Mouse (Mus musculus): ENCODE results near the gene Usp16.

GRCm38 (mm10) chr16:87512331-87512730 is 57.8 kb downstream of the Usp16 start:
- no peak for TF ChIP-seq MAZ (IDR thresholded peaks at IDR 0.05; ENCODE audit: low read depth, low read length)
- no peak for TF ChIP-seq TCF12 (IDR thresholded peaks at IDR 0.05; ENCODE audit: low read depth, low read length)
- TF ChIP-seq CTCF (conservative IDR thresholded peaks at IDR 0.05 in 1 of 2, IDR thresholded peaks at IDR 0.05 in 1 of 2; ENCODE audit: low read depth in 2 of 2, low read length in 2 of 2), result no peak
- TF ChIP-seq SIN3A (IDR thresholded peaks at IDR 0.05; ENCODE audit: low read length), result no peak
- no peak for TF ChIP-seq POLR2A (IDR thresholded peaks at IDR 0.05; ENCODE audit: low read depth, low read length)
- no peak for TF ChIP-seq HCFC1 (IDR thresholded peaks at IDR 0.05; ENCODE audit: low read depth, low read length)
- no peak for TF ChIP-seq EP300 (IDR thresholded peaks at IDR 0.05; ENCODE audit: low read length)
- no peak for TF ChIP-seq NRF1 (IDR thresholded peaks at IDR 0.05; ENCODE audit: low read depth, low read length)
- no peak for TF ChIP-seq USF1 (IDR thresholded peaks at IDR 0.05; ENCODE audit: low read depth, low read length)
- no peak for TF ChIP-seq BHLHE40 (IDR thresholded peaks at IDR 0.05; ENCODE audit: low read depth, low read length)
- no peak for TF ChIP-seq UBTF (IDR thresholded peaks at IDR 0.05; ENCODE audit: low read depth, low read length)
- TF ChIP-seq KAT2A (IDR thresholded peaks at IDR 0.05; ENCODE audit: insufficient replicate concordance, low read length), result no peak
- no peak for TF ChIP-seq ZNF384 (IDR thresholded peaks at IDR 0.05; ENCODE audit: low read depth, low read length)
